In the genomic region with DNA sequence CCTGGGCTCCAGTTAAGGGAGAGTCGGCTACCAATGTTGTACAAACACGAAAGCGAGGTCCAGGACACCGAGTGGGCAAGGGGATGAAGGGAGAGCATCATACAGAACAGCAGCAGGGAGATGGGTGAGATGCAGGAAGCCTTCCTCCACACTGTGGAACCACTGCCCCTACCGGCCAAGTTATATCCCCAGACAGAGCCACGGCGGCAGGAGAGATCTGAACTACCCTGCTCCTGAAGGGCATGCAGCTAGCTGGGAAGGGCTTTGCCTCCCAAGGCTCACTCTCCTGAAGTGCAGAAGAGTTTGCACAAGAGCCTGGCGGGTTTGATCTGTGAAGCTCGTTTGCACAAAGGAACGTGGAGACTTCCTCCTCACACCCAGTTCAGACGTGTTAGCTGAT, we compare ENCODE assay signal across 9 mouse cellular contexts.
DNase-seq lines count a peak whose midpoint lies in the region; ATAC-seq and TF ChIP-seq lines count a peak whose summit lies in the region.
"Had no signal": no experiment of that assay in that cellular context is flagged by ENCODE, and none has a peak within 500 bp of the region (broad histone marks: within the 10 kb centered on the region; RNA-seq: fewer than 3 reads in every experiment).

No protein-coding gene starts in this region.

- peak; percentile 43 for TF ChIP-seq CTCF in ES-Bruce4 (IDR thresholded peaks at IDR 0.05; ENCODE audit: low read depth, low read length)
- TF ChIP-seq CTCF in olfactory bulb, adult 2 months (IDR thresholded peaks at IDR 0.05; ENCODE audit: insufficient read depth, low read depth, low read length): peak; percentile 11; the same call in 1 of the 2 replicates

- H3K4me2 ChIP-seq in embryonic facial prominence, embryonic 14.5 days (ENCODE audit: low read depth, low read length): no peak overlapping the region

- no peaks in the 10 kb centered on the region for H3K9me3 ChIP-seq in ES-Bruce4 (replicated peaks; ENCODE audit: control insufficient read depth, insufficient read depth, low read length, poor library complexity, severe bottlenecking)
- no peaks in the 10 kb centered on the region for H3K9me3 ChIP-seq in embryonic facial prominence, embryonic 14.5 days (ENCODE audit: control insufficient read depth, low read length)

- peak; percentile 76 for ATAC-seq in frontal cortex, adult (ENCODE audit: low TSS enrichment)
- peak; percentile 66 for ATAC-seq in embryonic facial prominence, embryonic 14.5 days (ENCODE audit: low read depth)
- ATAC-seq: Patski had no signal

- no peaks in the 10 kb centered on the region for H3K4me1 ChIP-seq in ES-Bruce4 (ENCODE audit: control insufficient read depth, insufficient read depth, low read length)
- peaks cover 7% of the 10 kb centered on the region for H3K4me1 ChIP-seq in embryonic facial prominence, embryonic 14.5 days (ENCODE audit: control insufficient read depth, insufficient read depth, low read length)
- no peaks in the 10 kb centered on the region for H3K4me1 ChIP-seq in olfactory bulb, adult 2 months (ENCODE audit: control insufficient read depth, insufficient read depth, low read length)

- no peak overlapping the region for H3K9ac ChIP-seq in ES-Bruce4 (ENCODE audit: low read depth, poor library complexity, severe bottlenecking)
- H3K9ac ChIP-seq in embryonic facial prominence, embryonic 14.5 days (ENCODE audit: low read depth, low read length): no peak overlapping the region

- WGBS in embryonic facial prominence, embryonic 14.5 days: 22% methylated on average over 11 of the region's 11 CpGs
- WGBS in olfactory bulb, adult 2 months: 22% methylated on average over 11 of the region's 11 CpGs

- no peaks in the 10 kb centered on the region for H3K36me3 ChIP-seq in ES-Bruce4 (ENCODE audit: control insufficient read depth, insufficient read depth, low read length, poor library complexity, severe bottlenecking)
- no peaks in the 10 kb centered on the region for H3K36me3 ChIP-seq in embryonic facial prominence, embryonic 14.5 days (ENCODE audit: control insufficient read depth, insufficient read depth, low read length)

- no peak for DNase-seq in frontal cortex, postnatal 10 days (ENCODE audit: low spot score in 2 of 2)
- DNase-seq in embryonic facial prominence, embryonic 14.5 days (ENCODE audit: low spot score): peak; percentile 41
- peak; percentile 55 for DNase-seq in kidney, postnatal 14 days
- no peak for DNase-seq in spleen, postnatal 14 days (ENCODE audit: low spot score in 2 of 2)
- DNase-seq in right cerebral cortex, adult 18-20 months: no peak

- no peak overlapping the region for H3K4me3 ChIP-seq in ES-Bruce4 (ENCODE audit: low read depth, low read length)
- no peak overlapping the region for H3K4me3 ChIP-seq in embryonic facial prominence, embryonic 14.5 days (ENCODE audit: low read depth, low read length)
- H3K4me3 ChIP-seq in olfactory bulb, adult 2 months (ENCODE audit: insufficient read depth, low read depth, low read length): no peak overlapping the region

- TF ChIP-seq EP300 in ES-Bruce4 (IDR thresholded peaks at IDR 0.05; ENCODE audit: insufficient read depth, low read depth, low read length): no peak

- H3K27ac ChIP-seq in ES-Bruce4 (ENCODE audit: insufficient read depth, low read length): no peak overlapping the region
- H3K27ac ChIP-seq in embryonic facial prominence, embryonic 14.5 days (replicated peaks; ENCODE audit: low read depth, low read length): no peak overlapping the region
- no peak overlapping the region for H3K27ac ChIP-seq in olfactory bulb, adult 2 months (ENCODE audit: insufficient read depth, low read depth, low read length)

- no peaks in the 10 kb centered on the region for H3K27me3 ChIP-seq in ES-Bruce4 (ENCODE audit: control insufficient read depth, insufficient read depth, low read length, poor library complexity, severe bottlenecking)
- H3K27me3 ChIP-seq in embryonic facial prominence, embryonic 14.5 days (replicated peaks; ENCODE audit: control insufficient read depth, insufficient read depth, low read length): peaks cover 50% of the 10 kb centered on the region

- no peak for TF ChIP-seq POLR2A in ES-Bruce4 (IDR thresholded peaks at IDR 0.05; ENCODE audit: insufficient read depth, low read length)
- TF ChIP-seq POLR2A in olfactory bulb, adult 2 months (IDR thresholded peaks at IDR 0.05; ENCODE audit: insufficient read depth, low read depth, low read length): no peak

Comparison
In these comparisons a context has a peak if more than half of its experiments do, and no peak if none do; other contexts are left out.
1. DNase-seq: peak in embryonic facial prominence, embryonic 14.5 days (single experiment) and kidney, postnatal 14 days (single experiment); none in frontal cortex, postnatal 10 days (0 of 2), spleen, postnatal 14 days (0 of 2) and right cerebral cortex, adult 18-20 months (single experiment).